Mouse (Mus musculus) c-Kit-positive CD71-positive TER-119-positive erythroid progenitor cells, embryonic 14.5 days (primary cell): ENCODE measurements around the gene Vwa5a.

Experiments used
- DNase-seq: peaks from one replicate; pipeline ENCODE4 v3.0.0-alpha.2; 2013; ENCODE audit warnings: low spot score

The Vwa5a gene

GRCm38 (mm10) chr9:38718102-38718501 is at the start of gene Vwa5a:
Vwa5a (plus strand) TSS chr9:38718268.
- peak; percentile 36 for DNase-seq

DNA sequence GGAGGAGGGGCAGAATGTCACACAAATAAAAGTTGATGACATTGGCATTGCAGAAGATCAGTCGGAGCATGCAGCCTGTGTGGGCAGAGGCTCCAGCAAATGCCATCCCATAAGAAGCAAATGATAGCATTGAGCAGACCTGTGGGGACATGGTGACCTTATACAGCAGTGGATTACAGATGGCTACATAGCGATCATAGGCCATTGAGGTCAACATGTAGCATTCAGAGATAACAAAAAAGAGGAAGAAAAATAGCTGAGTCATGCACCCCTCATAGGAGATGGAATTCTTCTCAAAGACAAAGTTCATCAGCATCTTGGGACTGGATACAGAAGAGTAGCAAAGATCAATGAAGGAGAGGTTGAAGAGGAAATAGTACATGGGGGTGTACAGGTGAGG is 45.2 kb upstream of the Vwa5a start:
- no peak for DNase-seq

GRCm38 (mm10) chr9:38674501-38674900 is 43.6 kb upstream of the Vwa5a start, which contains the start of gene Olfr918:
Olfr918 (minus strand) TSS chr9:38674601.
- DNase-seq: no peak

DNA sequence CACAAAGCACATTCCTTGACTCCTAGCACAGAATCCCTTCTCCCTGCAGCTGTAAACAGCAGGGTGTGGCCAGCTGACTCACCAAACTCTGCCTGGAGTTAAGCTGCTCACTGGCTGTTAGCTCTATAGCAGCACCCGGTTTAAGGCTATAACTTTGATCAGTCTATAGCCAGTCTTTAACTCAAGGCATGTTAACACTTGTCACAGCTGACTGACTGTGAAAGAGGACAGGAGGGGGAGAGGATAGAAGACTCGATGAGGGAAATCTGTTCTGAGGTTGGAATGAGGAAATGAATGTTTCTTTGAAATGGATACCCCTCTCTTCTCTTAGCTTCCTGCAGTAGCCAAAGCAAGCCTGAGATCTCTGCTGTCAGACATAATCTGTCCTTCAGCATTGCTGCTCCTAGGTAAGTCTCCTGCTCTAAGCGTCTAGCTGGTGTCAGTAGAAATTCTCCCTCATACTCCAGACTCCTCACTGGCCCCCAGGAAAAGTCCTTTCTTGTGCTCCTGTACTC is 916 bp downstream of the Vwa5a start:
- peak; percentile 22 for DNase-seq

GRCm38 (mm10) chr9:38724044-38724443 is 6.0 kb downstream of the Vwa5a start:
- DNase-seq: no peak

DNA sequence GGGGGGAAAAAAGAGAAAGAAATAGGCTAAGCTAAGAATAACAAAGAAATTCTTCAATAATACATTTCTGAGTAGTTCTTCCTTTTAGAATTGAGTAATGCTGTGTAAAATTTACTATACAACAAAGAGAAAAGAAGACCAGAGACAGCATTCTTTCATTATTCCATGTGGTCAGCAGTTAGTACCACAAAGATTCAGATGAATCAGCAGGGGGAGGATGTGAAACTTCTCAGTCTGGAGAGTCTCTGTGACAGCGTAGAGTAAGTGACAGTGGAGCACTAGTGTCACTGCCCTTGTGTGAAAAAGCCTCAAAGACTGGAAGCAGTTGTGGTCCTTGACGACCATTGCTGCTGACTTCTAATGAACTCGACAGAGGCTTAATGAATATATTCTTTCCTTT is 10.2 kb downstream of the Vwa5a start:
- no peak for DNase-seq

GRCm38 (mm10) chr9:38741408-38741807 is 23.3 kb downstream of the Vwa5a start:
- DNase-seq: no peak

- DNase-seq: peak; percentile 35
Measured at GRCm38 (mm10) chr9:38744619-38745315, 26.7 kb downstream of the Vwa5a start.

- DNase-seq: no peak
Measured at GRCm38 (mm10) chr9:38751999-38752398, 33.9 kb downstream of the Vwa5a start, which contains the start of gene Olfr920. Olfr920 (plus strand) TSS chr9:38752299.

GRCm38 (mm10) chr9:38772768-38773167 is 54.7 kb downstream of the Vwa5a start, which contains the start of gene Olfr921:
Olfr921 (plus strand) TSS chr9:38773068.
- no peak for DNase-seq

- DNase-seq: no peak
Measured at GRCm38 (mm10) chr9:38792689-38793088, 74.6 kb downstream of the Vwa5a start.
